Mouse (Mus musculus) natural killer cell, adult 2 months (primary cell): ENCODE results near the gene Asb13.

Source experiments
- DNase-seq, 2 experiments: peaks; one replicate each; pipeline ENCODE4 v3.0.0; 2022; ENCODE audit warnings: low spot score in 2 of 2

Asb13 gene

DNA sequence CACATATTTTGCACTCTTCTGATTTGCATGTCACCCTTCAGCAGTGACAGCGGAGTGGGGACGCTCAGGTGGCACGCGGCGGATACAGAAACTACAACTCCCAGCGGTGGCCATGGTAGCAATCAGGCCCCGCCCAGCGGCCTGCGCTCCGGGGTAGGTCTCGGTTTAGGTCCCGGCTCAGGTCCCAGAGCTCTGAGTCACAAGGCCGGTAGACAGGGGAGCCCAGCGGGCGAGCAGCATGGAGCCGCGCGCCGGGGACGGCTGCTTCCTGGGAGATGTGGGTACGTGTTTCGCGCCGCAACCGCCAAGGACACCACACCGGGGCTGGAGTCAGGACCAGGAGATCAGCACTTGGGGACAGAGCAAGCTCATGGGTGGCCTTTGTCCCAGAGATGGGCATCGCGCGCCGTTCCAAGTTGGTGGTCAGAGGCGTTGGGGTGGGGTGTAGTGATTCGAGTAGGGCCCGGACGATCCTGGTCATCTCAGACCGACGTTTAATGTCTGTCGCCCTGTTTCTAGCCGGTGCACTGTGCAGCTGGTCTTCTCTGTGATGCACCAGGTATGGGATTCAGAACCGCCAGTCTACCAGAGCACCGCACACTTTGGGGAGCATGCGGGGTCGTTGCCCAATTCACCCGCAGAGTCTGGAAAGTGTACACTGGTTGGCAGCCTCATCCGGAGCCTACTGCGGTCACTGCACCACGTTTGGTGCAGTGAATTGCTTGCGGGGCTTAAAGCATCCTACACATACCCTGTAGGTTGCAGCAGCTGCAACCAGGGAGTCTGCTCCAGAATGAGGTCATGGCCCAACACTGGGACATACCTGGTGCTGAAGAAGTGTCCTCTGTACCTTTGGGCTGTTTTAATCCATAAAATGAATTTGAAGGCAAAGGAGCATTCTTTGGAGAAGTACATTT is at the start of gene Asb13:
TSS of gene Asb13 (plus strand) at position 138 of the 917 bp plus-strand sequence.
- peak; percentile 71 to 85 for DNase-seq

DNA sequence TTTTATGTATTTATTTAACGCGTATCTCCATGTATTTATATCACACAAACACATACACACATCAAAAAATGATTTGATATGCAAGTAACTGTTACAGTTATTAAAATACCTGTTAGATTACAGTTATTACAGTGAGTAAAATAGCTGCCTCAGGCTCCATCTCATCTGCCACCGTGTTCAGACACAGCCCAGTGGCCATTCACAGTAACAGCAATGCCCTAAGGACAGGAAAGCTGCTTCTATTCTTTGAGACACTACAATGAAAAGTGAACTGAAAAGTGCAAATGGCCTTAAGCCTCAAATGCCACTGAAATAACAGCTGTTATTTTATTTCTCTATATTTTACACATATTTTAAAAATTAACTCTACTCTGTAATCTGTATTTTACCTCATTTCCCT is 43.0 kb upstream of the Asb13 start:
- DNase-seq: no peak

DNA sequence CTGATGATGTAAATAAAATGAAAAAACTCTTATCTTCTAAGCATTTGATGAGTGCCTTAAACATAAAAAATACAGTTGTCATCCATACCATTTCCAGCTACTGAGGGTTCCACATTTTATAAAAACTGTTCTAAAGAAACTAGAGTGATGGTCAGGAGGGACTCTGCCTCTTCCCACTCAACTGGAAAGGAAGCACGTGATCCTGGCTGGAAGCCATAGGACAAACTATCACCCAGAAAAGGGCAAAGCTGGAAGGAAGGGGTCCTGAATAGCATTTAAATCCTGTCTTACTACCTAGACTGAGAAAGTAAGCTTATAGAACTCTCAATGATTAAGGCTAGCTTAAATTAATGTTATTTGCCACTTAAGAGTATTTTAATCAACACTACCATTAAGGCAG is 39.5 kb upstream of the Asb13 start:
- DNase-seq: no peak

DNA sequence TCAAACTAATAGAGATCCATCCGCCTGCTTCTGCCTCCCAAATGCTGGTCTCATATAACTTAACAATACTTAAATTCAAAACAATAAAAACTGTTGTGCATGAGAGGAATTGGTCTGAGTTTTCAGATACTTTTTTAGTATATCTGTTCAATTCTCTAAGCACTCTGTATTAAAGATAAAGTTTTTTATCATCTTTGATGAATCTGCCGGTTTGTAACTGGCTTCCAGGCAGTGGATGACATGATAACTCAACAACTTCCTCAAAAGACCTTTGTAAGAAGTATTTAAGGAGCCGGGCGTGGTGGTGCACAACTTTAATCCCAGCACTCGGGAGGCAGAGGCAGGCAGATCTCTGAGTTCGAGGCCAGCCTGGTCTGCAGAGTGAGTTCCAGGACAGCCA is 37.6 kb upstream of the Asb13 start:
- no peak for DNase-seq

DNA sequence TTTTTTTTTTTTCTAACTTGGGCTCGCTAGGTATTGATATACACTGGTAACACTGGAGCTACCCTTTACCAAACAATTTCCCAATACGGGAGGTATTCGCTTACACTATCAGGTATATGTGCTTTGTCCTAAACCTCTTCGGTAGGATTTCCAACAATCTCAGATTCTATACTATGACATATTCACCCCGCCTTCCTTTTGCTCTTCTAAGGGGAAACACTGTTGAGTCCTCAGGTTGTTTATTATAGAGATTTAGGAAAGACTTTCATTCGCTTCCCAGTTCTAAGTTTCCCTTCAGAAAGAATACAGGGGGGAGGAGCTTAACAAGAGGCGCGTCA is 24.1 kb upstream of the Asb13 start:
- DNase-seq: no peak

DNA sequence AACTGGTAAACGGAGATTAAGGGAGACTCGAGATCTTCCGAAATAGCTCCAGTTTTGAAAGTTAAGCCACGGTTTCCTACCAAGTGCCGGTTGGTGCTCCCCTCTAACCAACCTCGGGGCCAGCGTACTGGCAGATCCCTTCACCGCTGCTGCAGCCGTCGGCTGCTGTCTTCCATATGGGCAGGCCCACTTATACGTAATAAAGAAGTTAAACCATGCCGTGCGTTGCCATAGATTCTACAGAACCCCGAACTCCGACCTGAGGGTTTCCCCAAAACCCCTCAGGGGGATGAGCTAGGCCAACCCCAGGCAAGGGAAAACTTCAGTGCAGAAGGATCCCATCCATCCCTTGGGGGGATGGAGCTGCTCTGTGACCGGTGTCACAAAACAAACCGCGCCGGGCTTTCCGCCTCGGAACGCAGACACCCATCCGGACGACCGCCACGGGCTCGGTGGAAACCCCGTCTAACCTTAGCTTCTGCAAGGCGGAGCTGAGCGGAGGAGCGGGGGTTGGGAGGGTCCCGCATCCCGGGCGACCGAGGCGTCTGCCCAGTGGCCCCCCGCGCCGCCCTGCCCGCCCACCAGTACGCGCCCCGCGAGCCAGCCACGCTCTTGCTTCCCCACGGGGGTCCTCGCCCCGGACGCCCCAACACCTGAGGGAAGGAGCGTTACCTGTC is 23.6 kb upstream of the Asb13 start:
- peak; percentile 53 to 54 for DNase-seq

DNA sequence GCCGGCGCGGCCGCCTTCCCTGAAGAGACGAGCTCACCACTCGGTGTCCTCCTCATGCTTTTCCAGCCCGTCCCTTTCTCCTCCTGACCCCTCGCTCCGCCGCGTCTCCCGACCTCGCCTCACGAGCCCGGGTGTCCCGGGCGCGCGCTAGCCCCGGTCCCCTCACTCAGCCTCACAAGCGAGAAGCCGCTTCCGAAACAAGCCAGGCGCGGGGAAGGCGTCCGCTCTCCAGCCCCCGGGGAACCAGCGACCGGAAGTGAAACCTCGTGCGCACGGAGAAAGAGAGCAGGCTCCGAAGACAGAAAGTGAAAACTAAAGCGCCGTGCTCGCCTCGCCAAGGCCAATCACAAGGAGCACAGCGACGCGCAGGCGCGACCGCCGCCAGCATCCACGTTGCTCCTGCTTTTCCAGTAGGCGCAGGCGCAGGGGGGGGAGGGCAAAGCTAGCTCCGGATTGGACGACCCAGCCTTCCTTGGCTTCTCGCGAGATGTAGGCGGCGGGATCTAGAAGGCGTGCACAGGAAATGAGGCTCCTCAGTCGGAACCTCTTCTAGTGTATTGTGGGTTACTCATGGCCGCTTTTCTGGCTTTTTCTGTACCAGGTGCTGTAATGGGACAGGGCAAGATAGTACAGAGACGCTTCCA is 22.9 kb upstream of the Asb13 start, which contains the start of gene Fam208b:
TSS of gene Fam208b (minus strand) at position 314 of the 644 bp plus-strand sequence.
- peak; percentile 98 to 99 for DNase-seq

DNA sequence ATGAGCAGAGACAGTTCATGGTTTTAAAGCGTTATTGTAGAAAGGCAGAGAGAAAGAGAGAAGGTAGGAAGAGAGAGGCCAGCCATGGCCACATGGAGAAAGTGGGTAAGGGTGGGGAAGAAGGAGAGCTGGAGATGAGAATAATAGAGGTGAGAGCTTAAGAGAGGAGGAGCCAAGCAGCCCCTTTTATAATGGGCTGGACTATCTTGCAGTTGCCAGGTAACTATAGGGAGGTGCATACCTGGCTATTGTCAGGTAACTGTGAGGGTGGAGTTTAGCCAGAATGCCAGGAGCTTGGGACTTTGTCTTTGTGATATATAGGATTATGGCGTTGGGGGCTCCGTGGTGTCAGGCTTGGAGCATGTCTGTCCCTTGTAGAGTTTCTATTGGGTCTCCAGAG is 6.7 kb upstream of the Asb13 start:
- DNase-seq: no peak

DNA sequence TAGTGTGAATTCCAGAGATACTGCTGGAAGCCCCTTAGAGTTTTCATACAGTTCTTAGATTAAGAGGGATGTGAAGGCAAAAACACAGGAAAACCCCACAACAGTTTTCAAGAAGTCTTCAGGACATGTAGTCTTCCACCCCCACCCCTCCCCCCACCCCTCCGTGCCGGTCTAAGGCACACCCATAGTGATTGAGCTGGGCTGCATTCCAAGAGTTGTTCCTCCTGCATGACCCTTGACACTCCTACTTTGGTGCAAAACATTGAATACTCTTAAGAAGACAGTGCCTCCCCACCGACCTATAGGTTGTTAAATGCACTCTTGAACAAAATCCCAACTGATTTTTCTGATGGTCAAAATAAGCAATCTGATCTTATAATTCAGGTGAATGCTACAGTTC is 5.7 kb upstream of the Asb13 start:
- no peak for DNase-seq

DNA sequence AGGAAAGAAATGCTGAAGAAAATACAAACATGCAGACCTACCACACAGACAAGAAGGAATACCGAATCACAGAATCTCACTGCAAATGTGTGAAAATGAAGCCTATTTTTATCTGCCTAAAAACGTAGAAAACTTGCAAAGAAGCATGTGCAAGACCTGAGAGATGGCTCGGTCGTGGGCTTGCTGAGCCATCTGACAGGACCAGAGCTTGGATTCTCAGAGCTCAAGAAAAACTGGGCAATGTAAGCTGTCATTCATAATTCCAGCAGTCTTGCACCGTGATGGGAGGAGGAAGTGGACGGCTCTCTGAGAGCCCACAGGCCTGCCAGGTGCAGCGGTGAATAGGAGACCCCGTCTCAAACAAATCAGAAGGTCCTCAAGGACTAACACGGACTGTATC is 1.3 kb upstream of the Asb13 start:
- DNase-seq: no peak

DNA sequence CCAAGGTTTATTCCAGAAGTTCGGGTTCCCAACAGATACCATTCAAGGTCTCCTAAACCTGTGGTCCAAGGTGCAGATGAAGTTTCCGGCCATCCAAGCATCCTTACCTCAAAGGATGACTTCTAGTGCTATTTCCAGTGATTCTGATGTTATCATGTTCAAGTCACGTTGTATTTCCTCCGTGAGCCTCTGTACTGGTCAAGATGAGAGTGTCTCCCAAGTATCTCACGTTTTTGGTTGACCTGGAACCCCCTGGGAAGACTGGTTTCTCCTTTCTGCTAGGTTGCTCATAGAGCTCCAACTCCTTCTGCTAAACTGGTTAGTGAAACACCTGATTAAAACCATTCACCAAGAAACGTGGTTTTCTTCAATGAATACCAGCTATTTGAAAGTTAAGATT is 701 bp upstream of the Asb13 start:
- DNase-seq: no peak

DNA sequence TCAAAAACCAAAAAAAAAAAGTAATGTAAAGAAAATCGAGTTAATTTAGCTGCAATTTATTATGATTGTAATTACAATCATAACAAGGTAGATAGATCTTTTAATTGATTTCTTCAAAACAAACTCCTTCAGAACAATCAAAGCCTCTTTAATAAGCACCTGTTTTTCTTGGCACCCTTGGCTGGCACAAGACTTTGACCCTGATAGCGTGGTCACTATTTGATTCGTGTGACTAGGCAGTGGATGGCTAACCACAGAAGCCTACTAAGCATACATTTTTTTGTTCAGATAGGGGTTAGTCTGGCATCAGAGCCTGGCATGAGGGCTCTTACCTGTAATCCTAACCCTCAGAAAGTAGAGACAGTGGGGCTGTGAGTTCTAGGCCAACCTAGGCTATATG is 1.2 kb downstream of the Asb13 start:
- no peak for DNase-seq

DNA sequence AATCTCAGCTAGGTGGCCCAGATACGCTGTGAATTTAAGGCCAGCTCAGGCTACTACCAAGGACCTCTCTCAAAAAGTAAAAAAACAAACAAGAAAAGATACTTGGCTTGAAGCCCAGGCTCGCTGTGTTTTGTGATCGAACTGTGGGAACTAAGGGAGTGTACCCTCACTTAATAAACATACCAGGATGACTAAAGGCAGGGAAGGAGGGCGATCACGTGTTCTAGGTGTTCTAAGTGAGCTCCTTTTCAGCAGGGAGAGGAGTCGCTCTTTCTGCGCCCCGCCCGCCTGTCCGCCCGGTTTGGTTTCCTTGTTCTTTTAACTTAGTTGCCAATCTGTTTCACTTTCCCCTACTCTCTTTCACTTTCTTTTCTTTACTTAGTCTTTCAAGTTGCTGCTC is 3.0 kb downstream of the Asb13 start:
- DNase-seq: peak; percentile 44 to 54

DNA sequence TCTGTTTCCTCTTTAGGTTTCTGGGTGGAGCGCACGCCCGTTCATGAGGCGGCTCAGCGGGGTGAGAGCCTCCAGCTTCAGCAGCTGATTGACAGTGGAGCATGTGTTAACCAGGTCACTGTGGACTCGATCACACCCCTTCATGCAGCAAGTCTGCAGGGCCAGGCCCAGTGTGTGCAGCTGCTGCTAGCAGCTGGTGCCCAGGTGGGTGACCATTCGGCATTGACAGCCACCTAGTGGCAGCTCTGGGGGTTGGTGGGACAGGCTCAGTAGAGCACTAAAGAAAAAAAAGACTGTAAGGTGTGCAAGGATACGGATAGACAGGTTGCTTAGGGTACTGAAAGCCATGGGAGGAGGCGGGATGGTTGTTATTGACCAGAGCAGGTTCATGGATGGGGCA is 8.2 kb downstream of the Asb13 start:
- peak; percentile 6 to 46 for DNase-seq

DNA sequence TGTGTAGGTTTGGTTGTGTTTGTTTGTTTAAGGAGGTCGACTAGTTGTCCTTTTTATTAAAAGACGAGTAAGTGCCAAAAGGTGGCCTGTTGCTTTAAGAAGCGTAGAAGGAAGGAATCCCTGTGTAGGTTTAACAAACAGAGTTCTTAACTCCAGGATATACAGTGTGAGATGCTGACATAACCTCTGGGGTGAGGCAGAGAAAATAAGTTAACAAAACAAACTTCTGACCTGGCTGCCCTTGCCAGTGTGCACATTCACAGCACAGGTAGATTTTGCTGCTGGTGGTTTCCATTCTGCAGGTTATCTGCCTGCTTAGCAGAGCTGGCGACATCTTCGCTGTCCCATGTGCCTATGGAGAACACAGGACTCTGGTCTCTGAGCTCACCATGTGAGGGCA is 8.7 kb downstream of the Asb13 start:
- DNase-seq: no peak

DNA sequence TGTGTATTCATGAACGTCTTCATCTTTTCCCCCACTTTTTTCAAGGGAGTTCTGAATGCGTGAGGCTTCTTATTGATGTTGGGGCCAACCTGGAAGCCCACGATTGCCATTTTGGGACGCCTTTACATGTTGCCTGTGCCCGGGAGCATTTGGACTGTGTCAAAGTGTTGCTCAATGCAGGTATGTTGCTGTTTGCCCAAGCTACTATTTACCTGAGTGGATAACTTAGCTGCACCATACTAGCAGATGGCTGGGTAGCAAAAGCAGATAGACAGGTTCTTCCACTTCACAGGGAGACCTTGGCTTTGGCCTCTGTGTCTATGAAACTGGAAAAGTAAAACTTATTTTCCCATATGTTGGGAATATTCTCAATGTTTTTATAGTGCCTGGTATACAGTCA is 11.0 kb downstream of the Asb13 start:
- no peak for DNase-seq

DNA sequence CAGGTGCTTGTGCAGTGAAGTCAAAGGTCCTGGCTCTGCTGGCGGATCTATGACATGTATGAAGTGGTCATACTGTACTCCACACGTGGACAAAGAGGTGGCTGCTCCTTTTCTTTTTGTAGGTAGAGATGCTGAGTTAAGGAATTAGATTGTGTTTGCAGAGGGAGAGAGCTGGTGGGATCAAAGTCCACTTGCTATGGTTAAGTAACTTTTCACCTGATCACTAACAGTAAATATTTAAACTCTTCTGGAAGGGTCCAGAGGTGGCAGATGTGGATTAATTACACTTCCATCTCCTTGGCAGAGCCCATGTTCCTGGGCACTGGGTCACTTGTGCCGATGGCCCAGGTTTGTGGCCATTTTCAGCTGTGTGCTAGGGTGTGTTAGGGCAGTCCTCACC is 12.1 kb downstream of the Asb13 start:
- no peak for DNase-seq

DNA sequence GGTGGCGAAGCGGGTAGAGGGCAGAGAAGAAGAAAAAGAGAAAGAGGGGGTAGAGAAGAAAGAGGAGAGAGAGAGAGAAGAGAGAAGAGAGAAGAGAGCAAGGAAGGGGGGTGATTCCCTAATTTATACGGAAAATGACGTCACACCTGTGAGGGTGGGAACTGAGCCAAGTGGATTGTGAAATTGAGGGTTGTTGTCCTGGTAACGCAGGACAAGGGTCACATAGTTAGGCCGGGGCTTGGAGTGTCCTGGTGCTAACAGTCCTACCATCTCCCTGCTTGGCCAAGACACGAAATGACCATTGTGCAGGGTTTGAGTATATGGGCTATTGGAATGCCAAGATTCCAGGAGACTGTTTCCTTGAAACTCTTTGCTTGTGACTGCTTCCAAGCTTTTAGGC is 12.7 kb downstream of the Asb13 start:
- DNase-seq: no peak

DNA sequence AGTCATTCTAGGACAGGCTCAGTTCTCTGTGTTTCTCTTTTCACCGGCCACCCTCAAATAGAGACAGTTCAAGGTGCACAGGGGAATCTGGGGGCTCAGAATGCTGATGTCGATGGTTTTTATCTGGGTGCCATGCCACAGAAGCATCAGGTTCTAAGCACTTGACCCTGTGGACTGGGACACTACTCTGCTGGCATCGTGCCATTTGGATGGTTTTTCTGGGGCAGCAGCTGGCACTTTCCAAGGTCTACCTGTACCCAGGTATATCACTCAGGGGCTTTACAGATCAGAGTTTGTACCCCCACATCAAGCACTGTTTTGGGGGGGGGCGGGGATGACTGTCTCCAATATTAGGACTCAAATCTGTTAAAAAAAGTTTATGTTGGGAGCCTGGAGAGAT is 16.7 kb downstream of the Asb13 start:
- DNase-seq: no peak

DNA sequence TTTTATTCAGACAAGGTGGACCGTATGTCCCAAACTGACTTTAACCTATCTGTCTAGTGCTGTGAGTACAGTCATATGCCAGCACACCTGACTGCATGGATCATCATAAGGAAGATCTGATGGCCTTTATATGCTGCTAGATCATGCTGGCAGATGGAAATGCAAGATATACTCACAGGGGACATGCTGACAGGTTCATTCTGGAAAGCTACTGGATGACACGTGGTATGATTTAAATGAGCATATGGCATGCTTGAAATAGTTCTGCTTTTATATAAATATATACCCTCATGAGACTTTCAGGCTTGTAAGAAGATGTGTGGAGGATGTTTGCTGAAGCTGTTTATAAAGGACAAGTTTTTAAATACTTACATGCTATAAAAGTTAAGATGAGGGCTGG is 20.6 kb downstream of the Asb13 start:
- DNase-seq: no peak

DNA sequence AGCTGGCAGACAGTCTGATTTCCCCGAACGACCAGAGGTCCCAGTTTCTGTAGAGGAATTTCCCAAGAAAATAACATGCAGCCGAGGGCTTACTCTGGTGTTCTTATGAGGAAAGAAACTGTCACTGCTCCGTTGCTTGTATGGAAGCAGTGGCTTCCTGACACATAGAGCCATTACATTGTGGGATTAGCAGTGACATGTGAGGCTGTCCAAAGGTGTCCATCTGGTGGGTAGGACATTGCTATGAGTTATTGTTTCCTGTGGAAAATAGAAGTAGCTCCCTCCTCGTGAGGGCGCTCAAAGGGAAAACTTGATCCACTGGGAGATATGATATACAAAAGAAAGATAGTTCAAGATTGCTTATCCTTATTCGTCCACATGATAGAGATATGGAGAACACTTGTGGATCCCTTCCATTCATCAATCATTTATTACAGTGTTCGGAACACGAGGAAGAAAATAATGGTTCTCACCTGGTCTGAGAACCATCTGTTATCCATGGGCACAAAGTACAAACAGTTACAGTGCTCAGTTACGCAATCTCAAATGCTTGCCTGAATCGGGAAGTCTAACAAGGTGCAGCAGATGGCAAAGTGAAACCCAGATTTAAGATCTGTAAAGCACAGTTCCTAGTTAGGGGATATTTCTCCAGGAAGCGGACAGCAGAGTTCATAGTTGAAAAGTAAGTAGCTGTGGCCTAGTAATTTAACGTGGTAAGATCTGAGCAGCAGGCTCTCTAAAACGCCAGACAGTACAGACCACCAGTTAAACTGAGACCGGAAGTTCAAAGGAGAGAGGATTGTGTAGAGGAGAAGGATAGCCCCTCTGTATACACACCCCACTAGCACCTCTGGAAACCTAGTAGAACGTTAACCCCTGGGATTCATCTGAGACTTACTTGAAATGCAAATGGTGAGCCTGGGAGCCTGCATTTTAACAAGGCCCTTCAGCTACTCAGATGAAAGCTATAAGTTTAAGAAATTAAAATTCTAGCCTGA is 25.6 kb downstream of the Asb13 start:
- no peak for DNase-seq

DNA sequence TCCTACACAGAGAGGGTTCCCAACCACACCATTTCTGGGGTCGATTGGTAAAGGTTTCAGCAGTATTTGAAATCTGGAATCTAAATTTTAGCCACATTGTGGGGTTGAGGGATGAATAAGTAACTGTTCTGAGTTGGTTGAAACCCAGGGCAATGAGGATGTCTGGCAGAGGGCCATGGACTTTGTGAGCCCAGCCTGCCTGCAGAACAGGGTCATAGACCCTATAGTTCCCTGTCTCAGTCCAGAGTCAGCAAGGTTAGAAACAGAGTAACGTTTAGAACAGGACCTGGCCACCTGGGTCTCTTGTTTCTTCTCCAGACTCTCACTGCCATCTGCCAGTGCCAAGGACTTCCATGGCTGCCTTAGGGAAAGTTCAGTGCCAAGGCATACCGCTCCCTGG is 30.4 kb downstream of the Asb13 start:
- DNase-seq: no peak
